Mouse (Mus musculus): Measurements from ENCODE around the gene Lrch1.

DNA sequence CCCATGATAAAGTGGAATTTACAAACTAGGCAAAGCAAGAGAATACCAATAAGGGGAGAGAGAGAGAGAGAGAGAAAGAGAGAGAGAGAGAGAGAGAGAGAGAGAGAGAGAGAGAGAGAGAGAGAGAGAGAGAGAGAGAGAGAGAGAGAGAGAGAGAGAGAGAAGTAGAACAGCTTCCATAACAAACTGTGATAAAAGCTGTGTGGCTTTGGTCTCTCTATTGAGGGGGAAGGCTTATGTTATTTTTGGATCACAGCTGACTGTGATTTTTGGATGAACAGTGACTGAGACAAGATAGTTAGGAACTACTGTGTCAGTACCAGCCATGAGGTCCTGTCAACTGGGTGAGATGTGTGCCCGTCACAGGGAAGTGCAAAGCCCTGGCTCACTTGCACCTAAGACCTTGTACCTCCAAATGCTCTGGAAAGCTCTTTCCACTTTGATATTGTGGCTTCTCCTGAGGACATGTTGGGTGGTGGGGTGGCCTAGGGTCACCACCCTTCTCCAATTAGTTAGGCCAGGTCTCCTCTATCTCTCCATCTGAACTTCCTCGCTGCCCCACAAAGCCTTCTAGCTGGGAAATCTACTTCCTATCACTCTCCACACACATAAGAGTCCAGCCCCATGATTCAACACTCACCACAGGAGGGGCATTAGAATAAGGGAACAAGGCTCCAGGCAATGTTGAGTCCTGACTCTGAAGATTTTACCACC is 79.3 kb downstream of the Lrch1 start:
- TF ChIP-seq HCFC1 (IDR thresholded peaks at IDR 0.05; ENCODE audit: borderline replicate concordance, insufficient read depth, low read length), result no peak
- no peak for TF ChIP-seq ZC3H11A (IDR thresholded peaks at IDR 0.05; ENCODE audit: borderline replicate concordance, low read depth, low read length)
- TF ChIP-seq ZNF384 (IDR thresholded peaks at IDR 0.05; ENCODE audit: low read depth, low read length), result no peak
- no peak for TF ChIP-seq MAFK (IDR thresholded peaks at IDR 0.05; ENCODE audit: insufficient read depth, low read depth, low read length)
- TF ChIP-seq CHD2 (IDR thresholded peaks at IDR 0.05; ENCODE audit: low read depth, low read length), result no peak

All from ES-E14 (cell line).